Mouse (Mus musculus) kidney, postnatal 0 days (tissue): ENCODE data around the gene Opn4. TPM values are rescaled to one million over a fixed set of nuclear protein-coding genes. Genes with fewer than 3 reads are reported as not detected.

Source experiments
- ATAC-seq: fragments of 200-750 bp; cut with Nextera tagmentation; replicated peaks from 2 replicates; pipeline ENCODE4 v1.8.0; 2017; ENCODE audit warnings: low read depth, moderate number of reproducible peaks, moderate TSS enrichment, moderate library complexity; ENCODE audit not compliant: low FRiP score
- DNase-seq: peaks from one replicate; pipeline ENCODE4 v3.0.0-alpha.2; 2016; ENCODE audit warnings: low spot score
- H3K27ac ChIP-seq: fragments of 300-500 bp; sonication (generic); 2 replicates; pipeline ENCODE4 v1.5.1; 2014; ENCODE audit warnings: mild to moderate bottlenecking
- H3K27me3 ChIP-seq: fragments of 300-500 bp; sonication (generic); 2 replicates; pipeline ENCODE4 v1.6.1; 2014; ENCODE audit warnings: low read length, mixed read lengths; ENCODE audit not compliant: insufficient read depth
- H3K36me3 ChIP-seq: fragments of 300-500 bp; sonication (generic); 2 replicates; pipeline ENCODE4 v1.6.1; 2014; ENCODE audit warnings: low read length, mixed read lengths; ENCODE audit not compliant: insufficient read depth
- H3K4me1 ChIP-seq: fragments of 300-500 bp; sonication (generic); replicated peaks from 2 replicates; pipeline ENCODE4 v1.6.1; 2014; ENCODE audit warnings: antibody characterized with exemption, low read length, mixed read lengths; ENCODE audit not compliant: insufficient read depth
- H3K4me2 ChIP-seq: fragments of 300-500 bp; sonication (generic); 2 replicates; pipeline ENCODE4 v1.6.1; 2014; ENCODE audit warnings: mild to moderate bottlenecking, low read length, moderate library complexity, mixed read lengths
- H3K4me3 ChIP-seq: fragments of 300-500 bp; sonication (generic); replicated peaks from 2 replicates; pipeline ENCODE4 v1.5.1; 2014; ENCODE audit warnings: low read depth, low read length
- H3K9ac ChIP-seq: fragments of 300-500 bp; sonication (generic); 2 replicates; pipeline ENCODE4 v1.6.1; 2014; ENCODE audit warnings: low read depth, low read length
- H3K9me3 ChIP-seq: fragments of 300-500 bp; sonication (generic); replicated peaks from 2 replicates; pipeline ENCODE4 v1.6.1; 2016; ENCODE audit warnings: low read length, inconsistent platforms, mixed read lengths
- CTCF ChIP-seq: IDR thresholded peaks from 2 replicates; pipeline ENCODE4 v1.5.1; 2016; ENCODE audit warnings: antibody characterized with exemption, low read depth, mild to moderate bottlenecking, moderate library complexity
- WGBS: fragments of 180-500 bp; shearing (Covaris S2); extraction: QIAGEN DNeasy Blood & Tissue Kit; methylation state at CpG from one replicate; pipeline ENCODE4 v1.1.7; 2014; 5-methylcytosine and 5-hydroxymethylcytosine counted together
- polyA plus RNA-seq: library from polyadenylated mRNA; unstranded; fragments of >200 nt; fragmentation: Nextera tagmentation; extraction: Ambion mirVana; gene quantifications from 2 replicates; pipeline ENCODE4 v1.2.1, GENCODE M21; 2015

Gene Opn4
- polyA plus RNA-seq, result 0.22 and 0.31 TPM in 2 replicates

GRCm38 (mm10) chr14:34599941-34600340 lies at the start of gene Opn4:
Gene Opn4 (minus strand): TSS chr14:34600142.
- TF ChIP-seq CTCF, result no peak
- H3K27ac ChIP-seq, result no peak within 1 kb of the TSS
- no peaks in the 10 kb centered on the region for H3K27me3 ChIP-seq
- H3K9me3 ChIP-seq, result no peaks in the 10 kb centered on the region
- ATAC-seq, result no peak
- H3K4me1 ChIP-seq, result no peaks in the 10 kb centered on the region
- H3K4me3 ChIP-seq, result no peak within 1 kb of the TSS
- H3K9ac ChIP-seq, result no peak within 1 kb of the TSS
- 69% methylated on average over 8 of the region's 8 CpGs for WGBS
- H3K4me2 ChIP-seq, result no peak within 1 kb of the TSS
- DNase-seq, result no peak
- H3K36me3 ChIP-seq, result no peaks in the 10 kb centered on the region

GRCm38 (mm10) chr14:34647870-34648475 lies 48.0 kb upstream of the Opn4 start:
- no peaks in the 10 kb centered on the region for H3K36me3 ChIP-seq
- no peak overlapping the region for H3K4me3 ChIP-seq
- 79% methylated on average over 8 of the region's 8 CpGs for WGBS
- H3K4me1 ChIP-seq, result no peaks in the 10 kb centered on the region
- H3K9me3 ChIP-seq, result no peaks in the 10 kb centered on the region
- H3K9ac ChIP-seq, result no peak overlapping the region
- DNase-seq (no peak), ATAC-seq (no peak)
- H3K27ac ChIP-seq, result no peak overlapping the region
- TF ChIP-seq CTCF, result no peak
- H3K4me2 ChIP-seq, result no peak overlapping the region
- no peaks in the 10 kb centered on the region for H3K27me3 ChIP-seq

GRCm38 (mm10) chr14:34644140-34644539 lies 44.2 kb upstream of the Opn4 start:
- WGBS, result 55% methylated on average over 7 of the region's 7 CpGs
- Histone ChIP-seq H3K27ac (no peak overlapping the region), H3K36me3 (no peaks in the 10 kb centered on the region), H3K4me1 (no peaks in the 10 kb centered on the region), H3K9me3 (no peaks in the 10 kb centered on the region), H3K27me3 (no peaks in the 10 kb centered on the region), H3K4me3 (no peak overlapping the region), H3K4me2 (no peak overlapping the region), H3K9ac (no peak overlapping the region)
- no peak for ATAC-seq
- no peak for DNase-seq
- no peak for TF ChIP-seq CTCF

- ATAC-seq (no peak), DNase-seq (no peak)
- Histone ChIP-seq H3K9ac (no peak overlapping the region), H3K27ac (no peak overlapping the region), H3K4me2 (no peak overlapping the region), H3K4me1 (no peaks in the 10 kb centered on the region), H3K27me3 (no peaks in the 10 kb centered on the region), H3K9me3 (no peaks in the 10 kb centered on the region), H3K4me3 (no peak overlapping the region), H3K36me3 (no peaks in the 10 kb centered on the region)
- TF ChIP-seq CTCF, result no peak
- WGBS, result 81% methylated on average over 6 of the region's 6 CpGs
These were observed 35.8 kb upstream of the Opn4 start for GRCm38 (mm10) chr14:34635721-34636120.

- DNase-seq (no peak), ATAC-seq (no peak)
- Histone ChIP-seq H3K27ac (no peak overlapping the region), H3K27me3 (no peaks in the 10 kb centered on the region), H3K9me3 (no peaks in the 10 kb centered on the region), H3K4me3 (no peak overlapping the region), H3K4me1 (no peaks in the 10 kb centered on the region), H3K9ac (no peak overlapping the region), H3K4me2 (no peak overlapping the region), H3K36me3 (no peaks in the 10 kb centered on the region)
- WGBS, result 17% methylated on average over 7 of the region's 7 CpGs
- no peak for TF ChIP-seq CTCF
These were observed 35.2 kb upstream of the Opn4 start for GRCm38 (mm10) chr14:34635192-34635591.

- WGBS, result 80% methylated on average over 10 of the region's 10 CpGs
- Histone ChIP-seq H3K9ac (no peak overlapping the region), H3K9me3 (no peaks in the 10 kb centered on the region), H3K27ac (no peak overlapping the region), H3K4me2 (no peak overlapping the region), H3K4me1 (no peaks in the 10 kb centered on the region), H3K36me3 (no peaks in the 10 kb centered on the region), H3K4me3 (no peak overlapping the region), H3K27me3 (no peaks in the 10 kb centered on the region)
- ATAC-seq, result no peak
- no peak for DNase-seq
- no peak for TF ChIP-seq CTCF
These were observed 32.9 kb upstream of the Opn4 start for GRCm38 (mm10) chr14:34632722-34633448.

GRCm38 (mm10) chr14:34626824-34627223 lies 26.9 kb upstream of the Opn4 start:
- WGBS, result 69% methylated on average over 7 of the region's 7 CpGs
- Histone ChIP-seq H3K4me2 (no peak overlapping the region), H3K4me3 (no peak overlapping the region), H3K27me3 (no peaks in the 10 kb centered on the region), H3K9me3 (no peaks in the 10 kb centered on the region), H3K36me3 (no peaks in the 10 kb centered on the region), H3K27ac (no peak overlapping the region), H3K9ac (no peak overlapping the region), H3K4me1 (no peaks in the 10 kb centered on the region)
- DNase-seq (no peak), ATAC-seq (no peak)
- TF ChIP-seq CTCF, result no peak
